Mouse (Mus musculus): ENCODE measurements around the gene Sdhaf2. TPM values are rescaled to one million over a fixed set of nuclear protein-coding genes. Genes with fewer than 3 reads are reported as not detected.

Gene Sdhaf2
- polyA plus RNA-seq, 1 experiment from 2014 or later = 36.2 TPM

GRCm38 (mm10) chr19:10457484-10457800 lies 68.5 kb downstream of the Sdhaf2 start:
- no peak overlapping the region for H3K27ac ChIP-seq
- DNase-seq = no peak

GRCm38 (mm10) chr19:10456752-10457483 lies 69.0 kb downstream of the Sdhaf2 start, which contains the start of gene Lrrc10b:
Lrrc10b (minus strand) TSS chr19:10457473.
- H3K9me3 ChIP-seq (replicated peaks) = no peaks in the 10 kb centered on the region

More at GRCm38 (mm10) chr19:10457484-10457800, 68.5 kb downstream of the Sdhaf2 start:
- no peaks in the 10 kb centered on the region for H3K36me3 ChIP-seq
- peak overlapping the region; percentile 48 for H3K4me3 ChIP-seq (replicated peaks)
- H3K9ac ChIP-seq = no peak overlapping the region
- H3K9me3 ChIP-seq (replicated peaks) = no peaks in the 10 kb centered on the region
- ATAC-seq (ENCODE audit: low read depth) = peak; percentile 37
- H3K4me1 ChIP-seq (replicated peaks) = peaks cover 26% of the 10 kb centered on the region
- WGBS (ENCODE audit: insufficient replicate concordance) = under 1% methylated on average over 30 of the region's 34 CpGs
- H3K27me3 ChIP-seq = peaks cover 98% of the 10 kb centered on the region
- H3K4me2 ChIP-seq = peak overlapping the region; percentile 62

GRCm38 (mm10) chr19:10455437-10455806 lies 70.5 kb downstream of the Sdhaf2 start:
- Histone ChIP-seq H3K27me3 (peaks cover 94% of the 10 kb centered on the region), H3K4me1 (replicated peaks) (peaks cover 26% of the 10 kb centered on the region), H3K9ac (no peak overlapping the region), H3K4me3 (replicated peaks) (no peak overlapping the region), H3K4me2 (no peak overlapping the region), H3K27ac (no peak overlapping the region), H3K9me3 (replicated peaks) (no peaks in the 10 kb centered on the region), H3K36me3 (no peaks in the 10 kb centered on the region)
- WGBS (ENCODE audit: insufficient replicate concordance) = 45% methylated on average over 3 of the region's 3 CpGs
- DNase-seq = no peak
- no peak for ATAC-seq (ENCODE audit: low read depth)

More at GRCm38 (mm10) chr19:10456752-10457483, 69.0 kb downstream of the Sdhaf2 start, which contains the start of gene Lrrc10b:
- peak within 1 kb of the TSS; percentile 62 for H3K4me2 ChIP-seq
- peak within 1 kb of the TSS; percentile 48 for H3K4me3 ChIP-seq (replicated peaks)
- no peak within 1 kb of the TSS for H3K27ac ChIP-seq
- H3K4me1 ChIP-seq (replicated peaks) = peaks cover 26% of the 10 kb centered on the region
- H3K36me3 ChIP-seq = no peaks in the 10 kb centered on the region
- no peak for ATAC-seq (ENCODE audit: low read depth)
- 1% methylated on average over 96 of the region's 96 CpGs for WGBS (ENCODE audit: insufficient replicate concordance)
- DNase-seq = no peak
- H3K9ac ChIP-seq = no peak within 1 kb of the TSS
- peaks cover 98% of the 10 kb centered on the region for H3K27me3 ChIP-seq

- peak; percentile 27; the same call in 1 of the 2 replicates for ATAC-seq (ENCODE audit: low read depth)
Observed at GRCm38 (mm10) chr19:10454718-10455436, 71.1 kb downstream of the Sdhaf2 start.

More at GRCm38 (mm10) chr19:10454718-10455436, 71.1 kb downstream of the Sdhaf2 start:
- H3K9ac ChIP-seq = no peak overlapping the region
- 30% methylated on average over 4 of the region's 4 CpGs for WGBS (ENCODE audit: insufficient replicate concordance)
- no peak for DNase-seq
- H3K4me3 ChIP-seq (replicated peaks) = no peak overlapping the region
- H3K27me3 ChIP-seq = peaks cover 89% of the 10 kb centered on the region
- H3K9me3 ChIP-seq (replicated peaks) = no peaks in the 10 kb centered on the region
- no peaks in the 10 kb centered on the region for H3K36me3 ChIP-seq
- H3K27ac ChIP-seq = no peak overlapping the region
- H3K4me2 ChIP-seq = no peak overlapping the region
- peaks cover 26% of the 10 kb centered on the region for H3K4me1 ChIP-seq (replicated peaks)

Other genes with a start within 250 kb of the Sdhaf2 start
- gene Dagla, start 221.3 kb downstream of the Sdhaf2 start, polyA plus RNA-seq (2015; fragmentation: Nextera tagmentation; extraction: Ambion mirVana) = 0.20 and 0.32 TPM in 2 replicates
- 0.10 and 0.21 TPM in 2 replicates for gene Syt7, start 137.1 kb downstream of the Sdhaf2 start, polyA plus RNA-seq (2015; fragmentation: Nextera tagmentation; extraction: Ambion mirVana)
- gene Lrrc10b, start 68.7 kb downstream of the Sdhaf2 start, polyA plus RNA-seq (2015; fragmentation: Nextera tagmentation; extraction: Ambion mirVana) = 0.06 TPM in 1 of 2 replicates, not detected in the other
- gene Ppp1r32, start 43.2 kb downstream of the Sdhaf2 start, polyA plus RNA-seq (2015; fragmentation: Nextera tagmentation; extraction: Ambion mirVana) = not detected in 2 replicates
- 9.7 and 13.5 TPM in 2 replicates for gene Cpsf7, start 876 bp downstream of the Sdhaf2 start, polyA plus RNA-seq (2015; fragmentation: Nextera tagmentation; extraction: Ambion mirVana)
- gene Tmem216, start 30.1 kb upstream of the Sdhaf2 start, polyA plus RNA-seq (2015; fragmentation: Nextera tagmentation; extraction: Ambion mirVana) = 14.9 and 16.9 TPM in 2 replicates
- gene Cyb561a3, start 51.0 kb upstream of the Sdhaf2 start, polyA plus RNA-seq (2015; fragmentation: Nextera tagmentation; extraction: Ambion mirVana) = 10.6 and 12.4 TPM in 2 replicates
- 14.9 and 16.3 TPM in 2 replicates for gene Tmem138, start 51.2 kb upstream of the Sdhaf2 start, polyA plus RNA-seq (2015; fragmentation: Nextera tagmentation; extraction: Ambion mirVana)
- gene Ddb1, start 79.2 kb upstream of the Sdhaf2 start, polyA plus RNA-seq (2015; fragmentation: Nextera tagmentation; extraction: Ambion mirVana) = 156 and 177 TPM in 2 replicates
- gene Tkfc, start 79.5 kb upstream of the Sdhaf2 start, polyA plus RNA-seq (2015; fragmentation: Nextera tagmentation; extraction: Ambion mirVana) = 9.4 and 10.8 TPM in 2 replicates
- gene Vwce, start 108.1 kb upstream of the Sdhaf2 start, polyA plus RNA-seq (2015; fragmentation: Nextera tagmentation; extraction: Ambion mirVana) = 5.3 and 5.8 TPM in 2 replicates
- not detected in 2 replicates for gene Pga5, start 151.9 kb upstream of the Sdhaf2 start, polyA plus RNA-seq (2015; fragmentation: Nextera tagmentation; extraction: Ambion mirVana)
- 10.4 and 12.1 TPM in 2 replicates for gene Vps37c, start 162.6 kb upstream of the Sdhaf2 start, polyA plus RNA-seq (2015; fragmentation: Nextera tagmentation; extraction: Ambion mirVana)
- 0.08 TPM in 1 of 2 replicates, not detected in the other for gene Cd5, start 212.9 kb upstream of the Sdhaf2 start, polyA plus RNA-seq (2015; fragmentation: Nextera tagmentation; extraction: Ambion mirVana)